Comparison of ENCODE assay signal across 18 mouse cellular contexts in genomic region chr9:123657457-123657856, GRCm38 (mm10). TPM values are rescaled to one million over a fixed set of nuclear protein-coding genes. Genes with fewer than 3 reads are reported as not detected.
"Had no signal": no experiment of that assay in that cellular context is flagged by ENCODE, and none has a peak within 500 bp of the region (broad histone marks: within the 10 kb centered on the region; RNA-seq: fewer than 3 reads in every experiment).

No protein-coding gene starts in this region.

- H3K9me3 ChIP-seq: intestine, embryonic 15.5 days; kidney, embryonic 15.5 days; limb, embryonic 12.5 days; liver, embryonic 15.5 days; megakaryocyte, embryonic 14.5 days; midbrain, embryonic 12.5 days; neural tube, embryonic 13.5 days had no signal

- H3K4me1 ChIP-seq: intestine, embryonic 15.5 days; kidney, embryonic 15.5 days; limb, embryonic 12.5 days; liver, embryonic 15.5 days; midbrain, embryonic 12.5 days; neural tube, embryonic 13.5 days had no signal

- ATAC-seq: intestine, embryonic 15.5 days; lung, postnatal 0 days; midbrain, embryonic 16.5 days had no signal

- H3K27me3 ChIP-seq: intestine, embryonic 15.5 days; kidney, embryonic 15.5 days; limb, embryonic 12.5 days; midbrain, embryonic 12.5 days; neural tube, embryonic 13.5 days had no signal

- H3K4me2 ChIP-seq: intestine, embryonic 15.5 days; kidney, embryonic 15.5 days; limb, embryonic 12.5 days; liver, embryonic 15.5 days; midbrain, embryonic 12.5 days; neural tube, embryonic 13.5 days had no signal

- H3K9ac ChIP-seq: intestine, embryonic 15.5 days; kidney, embryonic 15.5 days; limb, embryonic 12.5 days; liver, embryonic 15.5 days; midbrain, embryonic 12.5 days; neural tube, embryonic 13.5 days had no signal

- DNase-seq: kidney, adult 2 months; kidney, postnatal 25 days; layer of hippocampus, postnatal 36 days; liver; lung, adult 2 months; lung, postnatal 36 days; retina, postnatal 1 day; right cerebral cortex, postnatal 4 days; spleen, adult 18-20 months had no signal

- H3K4me3 ChIP-seq: intestine, embryonic 15.5 days; kidney, embryonic 15.5 days; limb, embryonic 12.5 days; liver, embryonic 15.5 days; megakaryocyte, embryonic 14.5 days; midbrain, embryonic 12.5 days; neural tube, embryonic 13.5 days had no signal

- H3K36me3 ChIP-seq: intestine, embryonic 15.5 days; kidney, embryonic 15.5 days; limb, embryonic 12.5 days; liver, embryonic 15.5 days; midbrain, embryonic 12.5 days; neural tube, embryonic 13.5 days had no signal

- H3K27ac ChIP-seq: intestine, embryonic 15.5 days; kidney, embryonic 15.5 days; limb, embryonic 12.5 days; liver, embryonic 15.5 days; midbrain, embryonic 12.5 days; neural tube, embryonic 13.5 days had no signal

RNA-seq across cellular contexts. Expression of gene Slc6a20a, which starts 21.2 kb away (rescaled TPM):
- polyA plus RNA-seq: limb, embryonic 12.5 days had no signal
